Mouse (Mus musculus): ENCODE data around the gene Hoxa4. TPM values are rescaled to one million over a fixed set of nuclear protein-coding genes. Genes with fewer than 3 reads are reported as not detected.

Gene Hoxa4
- polyA plus RNA-seq, 2 experiments, result 0.14 to 0.26 TPM

DNA sequence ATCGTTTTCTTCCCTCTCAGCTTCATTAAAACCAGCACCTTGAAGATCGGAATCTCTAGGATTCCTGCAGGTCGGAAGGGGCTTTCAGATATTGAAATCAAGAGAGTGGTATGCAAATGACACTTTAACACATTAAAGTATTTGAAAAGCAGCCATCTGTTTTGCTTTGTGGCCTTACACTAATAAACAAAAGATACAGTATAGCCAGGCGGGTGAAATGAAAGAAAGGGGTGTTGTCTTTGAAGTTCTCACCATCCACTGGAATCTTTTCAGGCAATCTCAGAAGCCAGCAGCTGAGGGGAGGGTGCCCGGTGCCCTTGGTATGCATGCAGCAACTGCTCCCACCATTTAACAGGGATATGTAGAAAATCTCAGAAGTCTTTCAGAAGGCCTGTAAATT, 37.5 kb downstream of the Hoxa4 start:
- ATAC-seq (ENCODE audit: insufficient read depth) (no peak), DNase-seq (ENCODE audit: low read depth in 3 of 3, low spot score in 3 of 3) (no peak)
- no peak for TF ChIP-seq CTCF (IDR thresholded peaks at IDR 0.05; ENCODE audit: low read depth)
- TF ChIP-seq EP300 (IDR thresholded peaks at IDR 0.05; ENCODE audit: low read depth), result no peak
- H3K4me3 ChIP-seq (ENCODE audit: insufficient read depth in 1 of 2, low read depth in 2 of 2, low read length in 2 of 2), result no peak overlapping the region
- 38% methylated on average over 5 of the region's 5 CpGs for WGBS (ENCODE audit: insufficient replicate concordance)
- no peak overlapping the region for H3K27ac ChIP-seq
- H3K9ac ChIP-seq (replicated peaks), result no peak overlapping the region
- H3K27me3 ChIP-seq (ENCODE audit: control insufficient read depth, insufficient read depth, low read length), result peaks cover 86% of the 10 kb centered on the region
- no peak overlapping the region for H3K4me2 ChIP-seq (ENCODE audit: low read depth)
- H3K4me1 ChIP-seq (replicated peaks; ENCODE audit: control insufficient read depth in 2 of 2, insufficient read depth in 2 of 2, low read length in 1 of 2), result no peaks in the 10 kb centered on the region
- H3K9me3 ChIP-seq (ENCODE audit: control insufficient read depth, low read length), result no peaks in the 10 kb centered on the region
- no peaks in the 10 kb centered on the region for H3K36me3 ChIP-seq (replicated peaks; ENCODE audit: control insufficient read depth, insufficient read depth, low read depth)

DNA sequence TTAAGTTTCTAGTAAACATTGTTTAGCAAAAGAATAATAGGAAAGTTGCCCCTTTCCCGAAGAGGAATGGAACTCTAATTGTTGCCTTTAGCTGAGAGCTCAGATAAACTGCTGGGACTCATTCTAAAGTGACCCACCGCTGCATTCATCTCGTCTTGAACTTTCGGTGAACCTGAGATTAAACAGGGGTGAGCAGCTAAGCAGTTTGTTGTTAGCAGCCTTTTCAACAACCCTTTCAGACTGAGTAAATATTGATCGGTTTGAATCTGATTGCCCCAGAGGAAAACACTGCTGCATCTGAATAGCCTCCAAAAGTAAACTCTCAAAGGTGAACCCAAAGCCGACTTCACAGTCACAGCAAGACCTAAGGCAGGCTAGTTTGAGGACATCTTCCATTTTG, 38.3 kb downstream of the Hoxa4 start:
- TF ChIP-seq EP300 (IDR thresholded peaks at IDR 0.05; ENCODE audit: low read depth), result no peak
- Histone ChIP-seq H3K27ac (no peak overlapping the region), H3K36me3 (replicated peaks; ENCODE audit: control insufficient read depth, insufficient read depth, low read depth) (no peaks in the 10 kb centered on the region), H3K9ac (replicated peaks) (no peak overlapping the region), H3K27me3 (ENCODE audit: control insufficient read depth, insufficient read depth, low read length) (peaks cover 78% of the 10 kb centered on the region), H3K4me1 (replicated peaks; ENCODE audit: control insufficient read depth in 2 of 2, insufficient read depth in 2 of 2, low read length in 1 of 2) (no peaks in the 10 kb centered on the region), H3K4me2 (ENCODE audit: low read depth) (no peak overlapping the region), H3K4me3 (ENCODE audit: insufficient read depth in 1 of 2, low read depth in 2 of 2, low read length in 2 of 2) (no peak overlapping the region), H3K9me3 (ENCODE audit: control insufficient read depth, low read length) (no peaks in the 10 kb centered on the region)
- 5% methylated on average over 6 of the region's 6 CpGs for WGBS (ENCODE audit: insufficient replicate concordance)
- no peak for ATAC-seq (ENCODE audit: insufficient read depth)
- no peak for DNase-seq (ENCODE audit: low read depth in 3 of 3, low spot score in 3 of 3)

GRCm38 (mm10) chr6:52152226-52153193, 39.0 kb downstream of the Hoxa4 start:
- no peak for DNase-seq (ENCODE audit: low read depth in 3 of 3, low spot score in 3 of 3)
- TF ChIP-seq EP300 (IDR thresholded peaks at IDR 0.05; ENCODE audit: low read depth), result no peak
- TF ChIP-seq CTCF (IDR thresholded peaks at IDR 0.05; ENCODE audit: low read depth), result no peak
- 19% methylated on average over 16 of the region's 16 CpGs for WGBS (ENCODE audit: insufficient replicate concordance)

DNA sequence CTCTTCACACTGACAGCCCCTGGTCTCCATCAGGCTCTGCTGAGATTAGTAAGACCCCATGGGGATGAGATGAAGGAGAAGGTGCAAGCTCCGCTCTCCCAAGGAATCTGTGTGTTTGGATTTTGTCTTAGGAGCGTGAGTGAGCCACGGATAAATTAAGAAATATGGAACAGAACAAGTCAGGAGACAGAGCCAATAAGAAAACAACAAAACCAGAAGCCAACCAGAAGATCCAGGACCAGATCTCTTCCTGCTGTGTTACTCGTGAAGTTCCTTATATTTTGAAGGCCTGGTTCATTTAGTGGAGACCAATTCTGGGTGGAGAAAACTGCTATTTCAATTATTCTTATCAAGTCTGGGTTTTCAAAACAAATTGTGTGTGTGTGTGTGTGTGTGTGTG, 40.0 kb downstream of the Hoxa4 start:
- H3K4me2 ChIP-seq (ENCODE audit: low read depth), result no peak overlapping the region
- no peak overlapping the region for H3K4me3 ChIP-seq (ENCODE audit: insufficient read depth in 1 of 2, low read depth in 2 of 2, low read length in 2 of 2)
- WGBS (ENCODE audit: insufficient replicate concordance), result 20% methylated on average over 4 of the region's 4 CpGs
- ATAC-seq (ENCODE audit: insufficient read depth) (no peak), DNase-seq (ENCODE audit: low read depth in 3 of 3, low spot score in 3 of 3) (no peak)
- no peaks in the 10 kb centered on the region for H3K4me1 ChIP-seq (replicated peaks; ENCODE audit: control insufficient read depth in 2 of 2, insufficient read depth in 2 of 2, low read length in 1 of 2)
- H3K9ac ChIP-seq (replicated peaks), result no peak overlapping the region
- H3K27me3 ChIP-seq (ENCODE audit: control insufficient read depth, insufficient read depth, low read length), result peaks cover 61% of the 10 kb centered on the region
- no peak overlapping the region for H3K27ac ChIP-seq
- H3K36me3 ChIP-seq (replicated peaks; ENCODE audit: control insufficient read depth, insufficient read depth, low read depth), result no peaks in the 10 kb centered on the region
- H3K9me3 ChIP-seq (ENCODE audit: control insufficient read depth, low read length), result no peaks in the 10 kb centered on the region
- no peak for TF ChIP-seq EP300 (IDR thresholded peaks at IDR 0.05; ENCODE audit: low read depth)
- TF ChIP-seq CTCF (IDR thresholded peaks at IDR 0.05; ENCODE audit: low read depth), result no peak

More at GRCm38 (mm10) chr6:52152226-52153193, 39.0 kb downstream of the Hoxa4 start:
- Histone ChIP-seq H3K27ac (no peak overlapping the region), H3K4me2 (ENCODE audit: low read depth) (no peak overlapping the region), H3K4me1 (replicated peaks; ENCODE audit: control insufficient read depth in 2 of 2, insufficient read depth in 2 of 2, low read length in 1 of 2) (no peaks in the 10 kb centered on the region), H3K27me3 (ENCODE audit: control insufficient read depth, insufficient read depth, low read length) (peaks cover 70% of the 10 kb centered on the region), H3K9me3 (ENCODE audit: control insufficient read depth, low read length) (no peaks in the 10 kb centered on the region), H3K4me3 (ENCODE audit: insufficient read depth in 1 of 2, low read depth in 2 of 2, low read length in 2 of 2) (no peak overlapping the region), H3K36me3 (replicated peaks; ENCODE audit: control insufficient read depth, insufficient read depth, low read depth) (no peaks in the 10 kb centered on the region), H3K9ac (replicated peaks) (no peak overlapping the region)
- ATAC-seq (ENCODE audit: insufficient read depth), result no peak

DNA sequence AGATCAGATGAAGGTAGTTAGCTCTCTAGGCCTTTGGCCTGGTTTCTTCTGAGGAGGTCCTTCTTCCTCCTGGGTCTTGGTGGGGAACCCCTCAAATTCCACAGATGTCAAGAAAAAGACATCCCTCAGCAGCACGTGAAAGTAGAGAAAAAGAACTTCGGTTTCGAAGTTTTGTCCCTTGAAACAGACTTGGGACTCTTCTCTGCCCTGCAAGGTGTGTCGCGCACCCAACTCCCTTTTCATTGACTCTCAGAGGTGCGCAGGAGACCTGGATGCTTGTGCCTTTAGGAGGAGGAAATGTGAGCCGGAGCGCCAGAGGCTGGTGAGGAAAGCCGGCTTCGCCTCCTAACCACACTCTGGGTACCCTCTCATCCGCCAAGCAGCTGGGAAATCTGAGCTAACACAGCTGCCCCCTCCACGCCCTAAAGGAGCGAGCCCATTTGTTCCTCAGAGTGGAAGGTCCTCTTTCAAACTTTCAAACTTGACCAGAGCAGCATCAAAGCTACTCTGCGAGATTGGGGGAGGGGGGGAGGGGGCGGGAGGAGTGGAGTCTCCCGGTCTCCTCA, 41.1 kb downstream of the Hoxa4 start:
- Histone ChIP-seq H3K4me3 (ENCODE audit: insufficient read depth in 1 of 2, low read depth in 2 of 2, low read length in 2 of 2) (no peak overlapping the region), H3K27me3 (ENCODE audit: control insufficient read depth, insufficient read depth, low read length) (peaks cover 50% of the 10 kb centered on the region), H3K4me2 (ENCODE audit: low read depth) (no peak overlapping the region), H3K36me3 (replicated peaks; ENCODE audit: control insufficient read depth, insufficient read depth, low read depth) (no peaks in the 10 kb centered on the region), H3K4me1 (replicated peaks; ENCODE audit: control insufficient read depth in 2 of 2, insufficient read depth in 2 of 2, low read length in 1 of 2) (no peaks in the 10 kb centered on the region), H3K9ac (replicated peaks) (no peak overlapping the region), H3K9me3 (ENCODE audit: control insufficient read depth, low read length) (no peaks in the 10 kb centered on the region), H3K27ac (no peak overlapping the region)
- DNase-seq (ENCODE audit: low read depth in 3 of 3, low spot score in 3 of 3), result no peak
- TF ChIP-seq EP300 (IDR thresholded peaks at IDR 0.05; ENCODE audit: low read depth) (no peak), CTCF (IDR thresholded peaks at IDR 0.05; ENCODE audit: low read depth) (no peak)
- 7% methylated on average over 16 of the region's 16 CpGs for WGBS (ENCODE audit: insufficient replicate concordance)
- ATAC-seq (ENCODE audit: insufficient read depth), result no peak

MicroRNA genes within 50 kb of the gene (microRNA counts, 519-probe panel; counts per million panel counts)
- microRNA mmu-miR-196b, result 69.9 counts per million

Small RNAs within 50 kb of the gene (microRNA-seq; reads per million reads assigned to microRNA genes)
- 523 reads per million, percentile 66 among the genes with 10 or more reads in this experiment for gene Mir196b

Other genes with a start within 250 kb of the Hoxa4 start
- gene Skap2, start 179.2 kb downstream of the Hoxa4 start, polyA plus RNA-seq (2012; rRNA removed), result 5.4 and 10.1 TPM in 2 replicates
- gene Skap2, start 179.2 kb downstream of the Hoxa4 start, polyA plus RNA-seq (2014; fragmentation: Nextera tagmentation; extraction: Ambion mirVana), result 18.4 and 19.4 TPM in 2 replicates
- gene Hoxa1, start 33.4 kb downstream of the Hoxa4 start, polyA plus RNA-seq (2012; rRNA removed), result 0.21 and 0.33 TPM in 2 replicates
- gene Hoxa1, start 33.4 kb downstream of the Hoxa4 start, polyA plus RNA-seq (2014; fragmentation: Nextera tagmentation; extraction: Ambion mirVana), result 0.40 and 0.47 TPM in 2 replicates
- 0.26 and 0.30 TPM in 2 replicates for gene Hoxa2, start 26.9 kb downstream of the Hoxa4 start, polyA plus RNA-seq (2012; rRNA removed)
- 0.14 and 0.33 TPM in 2 replicates for gene Hoxa2, start 26.9 kb downstream of the Hoxa4 start, polyA plus RNA-seq (2014; fragmentation: Nextera tagmentation; extraction: Ambion mirVana)
- 0.03 and 0.04 TPM in 2 replicates for gene 5730596B20Rik, start 14.3 kb downstream of the Hoxa4 start, polyA plus RNA-seq (2012; rRNA removed)
- 0.03 TPM in 1 of 2 replicates, not detected in the other for gene 5730596B20Rik, start 14.3 kb downstream of the Hoxa4 start, polyA plus RNA-seq (2014; fragmentation: Nextera tagmentation; extraction: Ambion mirVana)
- gene Hoxa5, start 12.8 kb upstream of the Hoxa4 start, polyA plus RNA-seq (2012; rRNA removed), result 0.52 and 0.97 TPM in 2 replicates
- gene Hoxa5, start 12.8 kb upstream of the Hoxa4 start, polyA plus RNA-seq (2014; fragmentation: Nextera tagmentation; extraction: Ambion mirVana), result 0.16 and 0.43 TPM in 2 replicates
- gene Hoxa6, start 17.0 kb upstream of the Hoxa4 start, polyA plus RNA-seq (2012; rRNA removed), result not detected in 2 replicates
- gene Hoxa6, start 17.0 kb upstream of the Hoxa4 start, polyA plus RNA-seq (2014; fragmentation: Nextera tagmentation; extraction: Ambion mirVana), result not detected in 2 replicates
- gene Hoxa3, start 21.6 kb upstream of the Hoxa4 start, polyA plus RNA-seq (2012; rRNA removed), result 0.37 and 0.43 TPM in 2 replicates
- 0.13 and 0.38 TPM in 2 replicates for gene Hoxa3, start 21.6 kb upstream of the Hoxa4 start, polyA plus RNA-seq (2014; fragmentation: Nextera tagmentation; extraction: Ambion mirVana)
- not detected in 2 replicates for gene Gm28308, start 21.6 kb upstream of the Hoxa4 start, polyA plus RNA-seq (2012; rRNA removed)
- not detected in 2 replicates for gene Gm28308, start 21.6 kb upstream of the Hoxa4 start, polyA plus RNA-seq (2014; fragmentation: Nextera tagmentation; extraction: Ambion mirVana)
- 0.18 and 0.26 TPM in 2 replicates for gene Hoxa7, start 30.1 kb upstream of the Hoxa4 start, polyA plus RNA-seq (2012; rRNA removed)
- 0.18 and 0.23 TPM in 2 replicates for gene Hoxa7, start 30.1 kb upstream of the Hoxa4 start, polyA plus RNA-seq (2014; fragmentation: Nextera tagmentation; extraction: Ambion mirVana)
- 0.58 and 0.76 TPM in 2 replicates for gene Hoxa9, start 39.3 kb upstream of the Hoxa4 start, polyA plus RNA-seq (2012; rRNA removed)
- gene Hoxa9, start 39.3 kb upstream of the Hoxa4 start, polyA plus RNA-seq (2014; fragmentation: Nextera tagmentation; extraction: Ambion mirVana), result 0.28 and 0.43 TPM in 2 replicates
- 0.04 and 0.19 TPM in 2 replicates for gene Hoxa10, start 49.1 kb upstream of the Hoxa4 start, polyA plus RNA-seq (2012; rRNA removed)
- 0.14 TPM in 1 of 2 replicates, not detected in the other for gene Hoxa10, start 49.1 kb upstream of the Hoxa4 start, polyA plus RNA-seq (2014; fragmentation: Nextera tagmentation; extraction: Ambion mirVana)
- gene Hoxa11, start 54.1 kb upstream of the Hoxa4 start, polyA plus RNA-seq (2012; rRNA removed), result 0.03 TPM in 1 of 2 replicates, not detected in the other
- gene Hoxa11, start 54.1 kb upstream of the Hoxa4 start, polyA plus RNA-seq (2014; fragmentation: Nextera tagmentation; extraction: Ambion mirVana), result not detected in 2 replicates
- 0.02 and 0.09 TPM in 2 replicates for gene Hoxa13, start 69.1 kb upstream of the Hoxa4 start, polyA plus RNA-seq (2012; rRNA removed)
- gene Hoxa13, start 69.1 kb upstream of the Hoxa4 start, polyA plus RNA-seq (2014; fragmentation: Nextera tagmentation; extraction: Ambion mirVana), result not detected in 2 replicates
- gene Evx1, start 121.7 kb upstream of the Hoxa4 start, polyA plus RNA-seq (2012; rRNA removed), result 0.03 TPM in 1 of 2 replicates, not detected in the other
- gene Evx1, start 121.7 kb upstream of the Hoxa4 start, polyA plus RNA-seq (2014; fragmentation: Nextera tagmentation; extraction: Ambion mirVana), result not detected in 2 replicates